Mouse (Mus musculus) embryonic fibroblast, embryonic 13.5 days (primary cell): Measurements from ENCODE around the gene Dusp18.

Source experiments
- CTCF ChIP-seq: IDR thresholded peaks from 2 replicates; pipeline ENCODE4 v1.5.1; 2011; ENCODE audit warnings: mild to moderate bottlenecking, control low read depth, low read length, moderate library complexity, borderline replicate concordance; ENCODE audit not compliant: insufficient read depth
- POLR2A ChIP-seq: IDR thresholded peaks from 2 replicates; pipeline ENCODE4 v1.6.1; 2011; ENCODE audit warnings: low read depth, mild to moderate bottlenecking, control low read depth, low read length, moderate library complexity

DNA sequence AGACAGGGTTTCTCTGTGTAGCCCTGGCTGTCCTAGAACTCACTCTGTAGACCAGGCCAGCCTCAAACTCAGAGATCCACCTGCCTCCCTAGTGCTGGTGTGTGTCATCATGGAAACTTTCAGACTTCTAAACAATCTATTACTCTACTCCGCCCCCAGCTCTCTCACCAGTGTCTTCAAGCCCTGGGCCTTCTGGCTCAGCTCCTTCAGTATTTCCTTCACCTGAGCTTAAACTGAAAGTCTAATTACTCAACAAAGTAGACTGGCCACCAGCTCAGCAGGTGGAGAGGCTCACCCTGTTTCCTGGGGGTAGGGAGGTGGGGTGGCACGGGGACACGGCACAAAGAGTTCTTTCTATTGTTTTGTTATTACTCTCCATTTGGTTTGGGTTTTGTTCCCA lies 7.5 kb downstream of the Dusp18 start:
- no peak for TF ChIP-seq CTCF
- no peak for TF ChIP-seq POLR2A
